Mouse (Mus musculus) WW6 (cell line): ENCODE measurements around the gene Klc4.

Experiments used
- DNase-seq: peaks from one replicate; pipeline ENCODE4 v3.0.0-alpha.2; 2013; ENCODE audit warnings: low read depth, low spot score

Klc4 gene

GRCm38 (mm10) chr17:46651755-46652547, 6.1 kb upstream of the Klc4 start:
- DNase-seq, result no peak

GRCm38 (mm10) chr17:46651292-46651691, 5.5 kb upstream of the Klc4 start:
- no peak for DNase-seq

DNA sequence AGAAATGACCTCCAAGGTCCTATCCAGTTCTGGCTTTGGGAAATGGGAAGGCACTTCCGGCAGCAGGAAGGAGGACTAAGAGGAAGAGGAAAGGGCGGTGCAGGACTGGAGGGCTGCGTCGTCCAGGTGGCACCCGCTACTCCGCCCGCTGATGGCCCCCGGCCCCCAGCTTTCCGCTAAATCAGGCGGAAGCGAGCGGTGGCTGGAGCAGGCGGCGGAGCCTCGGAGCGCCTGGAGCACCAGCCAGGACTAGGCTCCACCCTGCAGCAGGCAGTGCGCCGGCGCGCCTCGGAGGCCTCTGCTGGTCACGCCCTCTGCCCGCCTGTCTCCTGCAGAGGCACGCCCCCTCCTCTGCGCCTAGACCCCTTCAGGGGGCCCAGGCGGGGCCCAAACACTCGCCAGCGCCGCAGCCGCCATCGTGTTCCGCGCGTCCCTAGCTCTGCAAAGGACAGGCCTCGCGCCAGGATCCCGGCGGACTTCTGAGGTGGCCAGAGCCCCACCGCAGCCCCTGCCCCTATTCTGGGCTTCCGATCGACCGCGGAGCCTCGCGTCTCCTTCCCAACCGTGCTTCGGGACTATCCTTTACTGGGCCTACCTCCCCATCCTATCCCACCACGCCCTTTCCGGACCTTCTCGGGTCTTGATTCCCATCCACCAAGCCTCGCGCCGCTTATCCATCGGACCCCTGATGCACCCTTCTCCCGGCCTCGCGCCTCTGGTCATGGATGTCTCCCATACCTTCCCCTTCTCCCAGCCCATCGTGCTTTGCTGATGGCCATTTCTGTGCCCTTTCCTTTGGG, 4.6 kb upstream of the Klc4 start, which contains the start of gene Cul7:
TSS of gene Cul7 (plus strand) at position 106 of the 800 bp plus-strand sequence.
- DNase-seq, result peak; percentile 74

DNA sequence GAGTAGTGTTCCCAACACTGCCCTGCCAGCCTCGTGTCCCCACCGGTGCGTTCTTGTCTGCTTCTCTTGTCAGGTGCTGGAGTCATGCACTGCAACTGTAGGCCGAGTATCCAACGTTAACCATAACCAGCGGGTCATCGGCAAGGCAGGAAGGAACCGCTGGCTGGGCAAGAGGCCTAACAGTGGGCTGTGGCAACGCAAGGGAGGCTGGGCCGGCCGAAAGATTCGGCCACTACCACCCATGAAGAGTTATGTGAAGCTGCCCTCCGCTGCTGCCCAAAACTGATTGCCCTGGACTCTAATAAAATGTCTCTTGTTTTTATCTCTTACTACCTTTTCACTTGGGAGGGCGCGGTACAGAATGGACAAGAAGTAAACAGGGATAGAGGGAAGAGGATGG, 4.0 kb upstream of the Klc4 start:
- no peak for DNase-seq

GRCm38 (mm10) chr17:46648436-46648835, 2.6 kb upstream of the Klc4 start:
- no peak for DNase-seq

- no peak for DNase-seq
Observed at GRCm38 (mm10) chr17:46647279-46647678, 1.5 kb upstream of the Klc4 start.

GRCm38 (mm10) chr17:46646322-46646662, 470 bp upstream of the Klc4 start:
- DNase-seq, result no peak

- DNase-seq, result no peak
Observed at GRCm38 (mm10) chr17:46644916-46645475, 826 bp downstream of the Klc4 start.

DNA sequence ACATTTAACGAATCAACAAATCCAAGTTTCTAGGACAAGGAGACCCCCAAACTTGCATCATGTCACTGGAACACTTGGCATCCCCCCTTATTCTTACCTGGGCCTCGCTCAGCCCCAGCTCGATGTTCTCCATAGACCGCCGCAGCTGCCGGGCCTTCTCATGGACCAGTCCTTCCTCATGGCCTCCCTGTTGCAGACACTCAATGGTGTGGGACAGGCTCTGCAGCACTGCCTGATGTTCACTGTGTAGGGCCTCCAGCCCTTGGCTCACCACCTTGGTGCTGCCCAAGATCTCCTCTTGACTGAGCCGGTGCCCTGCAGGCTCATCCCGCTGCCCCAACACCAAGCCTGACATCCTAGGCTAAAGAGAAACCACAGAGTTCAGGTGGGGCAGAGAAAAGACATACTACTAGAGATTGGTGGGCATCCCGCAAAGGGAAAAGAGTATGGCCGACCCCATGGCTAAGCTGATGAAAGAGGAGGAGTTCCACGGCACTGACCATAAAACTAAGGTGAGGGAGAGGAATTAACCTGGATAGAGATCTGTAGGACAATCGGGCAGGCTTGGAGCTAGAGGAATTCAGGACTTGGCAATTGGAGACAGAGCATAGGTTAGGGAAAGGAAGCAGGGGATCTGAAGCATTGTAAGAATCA, 1.5 kb downstream of the Klc4 start:
- DNase-seq, result no peak

GRCm38 (mm10) chr17:46642060-46642459, 3.8 kb downstream of the Klc4 start:
- DNase-seq, result no peak

DNA sequence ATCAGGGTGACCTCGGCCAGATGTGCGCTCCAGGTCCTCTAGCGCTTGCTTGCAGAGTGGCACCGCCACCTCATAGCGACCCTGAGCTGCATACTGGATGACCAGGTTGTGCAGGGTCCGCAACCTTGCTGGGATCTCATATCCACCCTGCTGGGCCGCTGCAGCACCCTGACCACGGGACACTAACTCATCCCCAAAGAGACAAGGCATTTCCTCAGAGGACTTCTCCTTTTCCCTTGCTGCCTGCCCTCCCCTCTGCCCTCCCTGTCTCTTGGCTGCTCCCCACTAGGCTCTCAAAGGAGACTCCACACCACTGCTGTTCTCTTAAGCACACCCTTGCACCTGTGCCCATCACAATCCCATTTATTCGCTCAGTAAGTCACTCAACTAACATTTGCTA, 5.9 kb downstream of the Klc4 start:
- no peak for DNase-seq

- DNase-seq, result no peak
Observed at GRCm38 (mm10) chr17:46636831-46637523, 8.8 kb downstream of the Klc4 start.

- no peak for DNase-seq
Observed at GRCm38 (mm10) chr17:46629685-46630441, 16.0 kb downstream of the Klc4 start.

GRCm38 (mm10) chr17:46628791-46629684, 16.8 kb downstream of the Klc4 start, which contains the start of gene Ptk7:
Ptk7 (minus strand) TSS chr17:46629504.
- no peak for DNase-seq

DNA sequence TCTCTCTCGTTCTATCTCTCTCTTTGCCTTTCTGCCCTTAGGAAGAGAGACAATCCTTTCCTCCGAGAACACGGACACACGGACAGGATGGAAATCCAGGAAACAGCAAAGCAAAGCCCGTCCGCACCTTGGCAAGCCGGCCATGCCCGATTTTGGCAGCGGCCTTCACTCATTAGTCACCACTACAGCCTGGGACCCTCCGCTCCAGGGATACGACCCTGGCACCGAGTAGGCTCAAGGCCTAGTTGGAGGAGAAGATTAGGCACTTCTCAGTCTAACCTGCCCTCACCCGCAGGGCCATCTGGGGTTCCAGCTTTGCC, 17.4 kb downstream of the Klc4 start:
- DNase-seq, result no peak

- no peak for DNase-seq
Observed at GRCm38 (mm10) chr17:46627409-46627808, 18.4 kb downstream of the Klc4 start.

DNA sequence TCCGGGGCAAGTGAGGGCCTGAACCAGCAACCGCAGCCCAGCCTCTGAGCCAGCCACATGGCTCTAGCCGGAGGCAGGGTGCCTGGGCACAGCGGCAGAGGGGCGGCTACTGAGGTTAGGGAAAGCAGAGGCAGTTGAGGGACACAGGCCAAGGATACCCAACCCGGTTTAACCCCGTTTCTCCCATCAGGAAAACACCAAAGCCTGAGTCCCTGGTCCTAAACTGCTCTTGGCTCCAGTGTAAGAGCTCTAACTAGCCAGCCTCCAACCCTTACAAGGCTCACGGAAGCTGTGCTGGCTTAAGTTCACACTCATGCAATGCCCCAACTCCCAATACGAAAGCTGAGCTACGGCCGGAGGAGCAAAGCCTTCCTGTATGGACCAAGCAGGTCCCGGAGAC, 21.2 kb downstream of the Klc4 start:
- DNase-seq, result no peak

DNA sequence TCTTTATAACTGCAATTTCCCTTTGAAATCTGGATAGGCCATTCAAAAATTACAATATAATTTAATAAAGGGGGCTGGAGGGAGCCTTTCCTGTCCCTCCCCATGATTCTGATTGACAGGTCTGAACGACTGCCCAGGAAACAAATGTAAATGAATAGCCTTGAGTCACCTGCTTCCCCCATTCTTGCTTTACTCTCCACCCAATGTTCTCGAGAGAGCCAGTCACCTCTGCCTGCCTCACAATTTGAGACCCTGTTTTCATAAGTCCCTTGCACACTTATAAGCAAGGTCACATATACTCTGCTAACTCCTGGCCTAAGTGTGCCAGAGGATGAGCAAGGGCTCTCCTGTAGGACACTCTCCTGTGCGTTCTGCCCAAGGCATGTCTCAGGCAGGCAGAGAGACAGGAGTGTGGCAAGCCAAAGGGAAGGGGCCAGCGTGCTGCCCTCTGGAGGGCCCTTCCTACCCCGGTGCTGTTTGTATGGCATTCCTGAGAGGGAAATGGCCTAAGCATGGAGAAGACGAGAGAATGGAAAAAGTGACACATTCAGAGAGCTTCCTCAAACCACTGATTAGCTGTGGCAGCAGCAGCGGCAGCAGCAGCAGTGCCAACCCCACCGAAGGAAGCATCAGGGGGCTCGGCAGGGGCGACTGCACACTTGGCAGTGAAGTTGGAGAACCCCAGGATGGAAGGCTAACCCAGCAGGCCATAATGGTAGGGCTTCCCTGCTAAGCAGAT, 21.8 kb downstream of the Klc4 start:
- DNase-seq, result no peak

- DNase-seq, result no peak
Observed at GRCm38 (mm10) chr17:46622269-46622668, 23.6 kb downstream of the Klc4 start.
